Mouse (Mus musculus): ENCODE measurements at regions not wholly inside any gene's neighbourhood (a gene's known extent, or its start where the extent isn't known, plus 50 kb on each side); places are given as distances from the start of the nearest gene placed in this dataset.

GRCm38 (mm10) chr1:71948686-71949085 lies 263.4 kb downstream of the Mreg start:
- peak; percentile 57 for DNase-seq (ENCODE audit: low read depth, low spot score)

GRCm38 (mm10) chr1:71947506-71947905 lies 264.6 kb downstream of the Mreg start:
- peak; percentile 73 for DNase-seq (ENCODE audit: low read depth, low spot score)

GRCm38 (mm10) chr1:71946911-71947310 lies 265.2 kb downstream of the Mreg start:
- DNase-seq (ENCODE audit: low read depth, low spot score): peak; percentile 56

GRCm38 (mm10) chr1:71945070-71945469 lies 267.0 kb downstream of the Mreg start:
- peak; percentile 95 for DNase-seq (ENCODE audit: low read depth, low spot score)

- peak; percentile 78 for DNase-seq (ENCODE audit: low read depth, low spot score)
Observed at GRCm38 (mm10) chr1:71944531-71944930, 267.6 kb downstream of the Mreg start.

GRCm38 (mm10) chr1:71942145-71942544 lies 270.0 kb downstream of the Mreg start:
- no peak for DNase-seq (ENCODE audit: low read depth, low spot score)

- no peak for DNase-seq (ENCODE audit: low read depth, low spot score)
Observed at GRCm38 (mm10) chr1:71941688-71942087, 270.4 kb downstream of the Mreg start.

- no peak for DNase-seq (ENCODE audit: low read depth, low spot score)
Observed at GRCm38 (mm10) chr1:71940900-71941299, 271.2 kb downstream of the Mreg start.

GRCm38 (mm10) chr1:71938323-71939007 lies 273.6 kb downstream of the Mreg start:
- DNase-seq (ENCODE audit: low read depth, low spot score): peak; percentile 86

- no peak for DNase-seq (ENCODE audit: low read depth, low spot score)
Observed at GRCm38 (mm10) chr1:71937922-71938321, 274.2 kb downstream of the Mreg start.

- no peak for DNase-seq (ENCODE audit: low read depth, low spot score)
Observed at GRCm38 (mm10) chr1:71937168-71937567, 274.9 kb downstream of the Mreg start.

- DNase-seq (ENCODE audit: low read depth, low spot score): peak; percentile 78
Observed at GRCm38 (mm10) chr1:71936501-71937129, 275.5 kb downstream of the Mreg start.

- DNase-seq (ENCODE audit: low read depth, low spot score): no peak
Observed at GRCm38 (mm10) chr1:71925501-71925900, 272.5 kb upstream of the Fn1 start.

- no peak for DNase-seq (ENCODE audit: low read depth, low spot score)
Observed at GRCm38 (mm10) chr1:71924884-71925283, 271.9 kb upstream of the Fn1 start.

GRCm38 (mm10) chr1:71923731-71924130 lies 270.7 kb upstream of the Fn1 start:
- peak; percentile 76 for DNase-seq (ENCODE audit: low read depth, low spot score)

- DNase-seq (ENCODE audit: low read depth, low spot score): peak; percentile 71
Observed at GRCm38 (mm10) chr1:71921456-71921855, 268.5 kb upstream of the Fn1 start.

- DNase-seq (ENCODE audit: low read depth, low spot score): peak; percentile 82
Observed at GRCm38 (mm10) chr1:71919891-71920290, 266.9 kb upstream of the Fn1 start.

GRCm38 (mm10) chr1:71917021-71917420 lies 264.0 kb upstream of the Fn1 start:
- peak; percentile 77 for DNase-seq (ENCODE audit: low read depth, low spot score)

- no peak for DNase-seq (ENCODE audit: low read depth, low spot score)
Observed at GRCm38 (mm10) chr1:71914439-71914838, 261.4 kb upstream of the Fn1 start.

GRCm38 (mm10) chr1:71913221-71913620 lies 260.2 kb upstream of the Fn1 start:
- DNase-seq (ENCODE audit: low read depth, low spot score): peak; percentile 45

GRCm38 (mm10) chr1:71912441-71912840 lies 259.4 kb upstream of the Fn1 start:
- peak; percentile 92 for DNase-seq (ENCODE audit: low read depth, low spot score)

- no peak for DNase-seq (ENCODE audit: low read depth, low spot score)
Observed at GRCm38 (mm10) chr1:71910125-71910524, 257.1 kb upstream of the Fn1 start.

- DNase-seq (ENCODE audit: low read depth, low spot score): peak; percentile 90
Observed at GRCm38 (mm10) chr1:71909508-71910124, 256.6 kb upstream of the Fn1 start.

Data from 3T3-L1 (cell line).